22 mouse cellular contexts compared by ENCODE assay signal in the genomic region with DNA sequence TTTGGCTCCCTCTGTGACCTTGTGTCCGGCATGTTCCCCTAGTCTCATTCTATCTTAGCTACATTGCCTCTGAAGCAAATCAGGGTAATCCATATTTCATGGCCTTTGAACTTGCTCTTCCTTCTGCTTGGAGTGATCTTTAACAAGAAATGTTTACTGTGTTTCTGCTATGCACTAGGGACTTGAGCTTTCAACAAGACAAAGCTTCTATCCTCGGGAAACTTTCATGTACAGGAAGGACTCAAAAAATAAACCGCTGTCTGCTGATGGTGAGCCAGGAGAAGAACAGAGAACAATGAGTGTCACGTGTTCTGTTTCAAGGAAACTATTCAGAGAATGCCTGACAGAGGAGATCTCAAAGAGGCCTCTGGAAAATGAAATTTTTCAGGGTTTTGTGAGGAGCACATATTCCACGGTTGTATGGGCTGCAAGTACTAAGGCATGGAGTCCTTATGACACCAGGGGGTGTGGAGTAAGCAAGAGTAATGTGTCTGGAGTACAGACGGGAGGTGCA.
DNase-seq lines count a peak whose midpoint lies in the region; ATAC-seq and TF ChIP-seq lines count a peak whose summit lies in the region.
"Had no signal": no experiment of that assay in that cellular context is flagged by ENCODE, and none has a peak within 500 bp of the region (broad histone marks: within the 10 kb centered on the region; RNA-seq: fewer than 3 reads in every experiment).

No protein-coding gene starts in this region.

- peak; percentile 34 for DNase-seq in heart, postnatal 0 days (ENCODE audit: low spot score)
- no peak for DNase-seq in heart, embryonic 10.5 days (ENCODE audit: low spot score)
- DNase-seq in lung, embryonic 14.5 days = peak; percentile 35
- DNase-seq in lung, postnatal 4 days = no peak
- DNase-seq in lung, postnatal 25 days (ENCODE audit: low spot score) = peak; percentile 34
- no peak for DNase-seq in right cerebral cortex, postnatal 25 days
- DNase-seq: adrenal gland, postnatal 14 days; cerebellum, adult 2 months; cerebellum, postnatal 25 days; forebrain, postnatal 0 days; gastrocnemius, postnatal 36 days; kidney, postnatal 10 days; left cerebral cortex, postnatal 4 days; liver, postnatal 0 days; midbrain, embryonic 14.5 days; right cerebral cortex, postnatal 14 days; spleen, adult 18-20 months had no signal

- H3K4me1 ChIP-seq in heart, postnatal 0 days (ENCODE audit: control insufficient read depth, insufficient read depth) = no peaks in the 10 kb centered on the region
- H3K4me1 ChIP-seq in heart, embryonic 10.5 days = no peaks in the 10 kb centered on the region
- H3K4me1 ChIP-seq in lung, embryonic 14.5 days (ENCODE audit: insufficient read depth) = no peaks in the 10 kb centered on the region
- H3K4me1 ChIP-seq in embryonic facial prominence, embryonic 15.5 days = 0 out of 2 replicates have a peak, but pooled peaks cover 5% of the 10 kb centered on the region

- H3K36me3 ChIP-seq in heart, postnatal 0 days (replicated peaks; ENCODE audit: control insufficient read depth, insufficient read depth, low read length) = no peaks in the 10 kb centered on the region
- H3K36me3 ChIP-seq in heart, embryonic 10.5 days = no peaks in the 10 kb centered on the region
- H3K36me3 ChIP-seq in lung, embryonic 14.5 days (ENCODE audit: insufficient read depth) = no peaks in the 10 kb centered on the region
- H3K36me3 ChIP-seq in embryonic facial prominence, embryonic 15.5 days = no peaks in the 10 kb centered on the region
- H3K36me3 ChIP-seq: hindbrain, embryonic 15.5 days had no signal

- no peak overlapping the region for H3K27ac ChIP-seq in heart, postnatal 0 days (ENCODE audit: low read depth)
- H3K27ac ChIP-seq in heart, embryonic 10.5 days = no peak overlapping the region
- H3K27ac ChIP-seq in lung, embryonic 14.5 days (ENCODE audit: low read depth) = no peak overlapping the region
- H3K27ac ChIP-seq in embryonic facial prominence, embryonic 15.5 days (replicated peaks) = no peak overlapping the region; the same call in 1 of the 2 replicates
- H3K27ac ChIP-seq: hindbrain, embryonic 15.5 days had no signal

- H3K4me2 ChIP-seq in heart, postnatal 0 days (ENCODE audit: low read depth, low read length) = no peak overlapping the region
- no peak overlapping the region for H3K4me2 ChIP-seq in lung, embryonic 14.5 days
- H3K4me2 ChIP-seq in embryonic facial prominence, embryonic 15.5 days (replicated peaks) = no peak overlapping the region
- H3K4me2 ChIP-seq: heart, embryonic 11.5 days; hindbrain, embryonic 15.5 days; liver, embryonic 11.5 days had no signal

- TF ChIP-seq CTCF in heart, postnatal 0 days (IDR thresholded peaks at IDR 0.05; ENCODE audit: low read depth) = no peak
- no peak for TF ChIP-seq CTCF in lung, embryonic 14.5 days (IDR thresholded peaks at IDR 0.05; ENCODE audit: low read depth)

- no peak for TF ChIP-seq EP300 in heart, postnatal 0 days (IDR thresholded peaks at IDR 0.05; ENCODE audit: low read depth)

- WGBS in heart, postnatal 0 days = 32% methylated on average over 6 of the region's 6 CpGs
- WGBS in heart, embryonic 10.5 days = 60% methylated on average over 6 of the region's 6 CpGs
- WGBS in lung, embryonic 14.5 days = 48% methylated on average over 6 of the region's 6 CpGs
- WGBS in embryonic facial prominence, embryonic 15.5 days = 43% methylated on average over 6 of the region's 6 CpGs

- H3K9me3 ChIP-seq in heart, postnatal 0 days (replicated peaks; ENCODE audit: control insufficient read depth, low read length) = no peaks in the 10 kb centered on the region
- no peaks in the 10 kb centered on the region for H3K9me3 ChIP-seq in heart, embryonic 10.5 days
- no peaks in the 10 kb centered on the region for H3K9me3 ChIP-seq in lung, embryonic 14.5 days (ENCODE audit: low read depth, low read length)
- no peaks in the 10 kb centered on the region for H3K9me3 ChIP-seq in embryonic facial prominence, embryonic 15.5 days (replicated peaks)
- H3K9me3 ChIP-seq: hindbrain, embryonic 15.5 days had no signal

- no peak overlapping the region for H3K9ac ChIP-seq in heart, postnatal 0 days (replicated peaks; ENCODE audit: low read depth, low read length)
- no peak overlapping the region for H3K9ac ChIP-seq in lung, embryonic 14.5 days
- H3K9ac ChIP-seq in embryonic facial prominence, embryonic 15.5 days = no peak overlapping the region
- H3K9ac ChIP-seq: forebrain, postnatal 0 days; hindbrain, embryonic 15.5 days; liver, postnatal 0 days had no signal

- ATAC-seq in heart, postnatal 0 days (ENCODE audit: insufficient read depth, low read depth) = peak; percentile 39; the same call in 1 of the 2 replicates
- peak; percentile 31; the same call in 1 of the 2 replicates for ATAC-seq in lung, embryonic 14.5 days (ENCODE audit: insufficient read depth)
- ATAC-seq in embryonic facial prominence, embryonic 15.5 days (ENCODE audit: insufficient number of reproducible peaks, low FRiP score, low TSS enrichment, low read depth) = 0 out of 2 replicates have a peak, but pooled peaks have one; percentile 34
- ATAC-seq: forebrain, postnatal 0 days; intestine, embryonic 16.5 days; liver, postnatal 0 days had no signal

- no peaks in the 10 kb centered on the region for H3K27me3 ChIP-seq in heart, postnatal 0 days (ENCODE audit: control insufficient read depth, insufficient read depth, low read length)
- no peaks in the 10 kb centered on the region for H3K27me3 ChIP-seq in heart, embryonic 10.5 days (ENCODE audit: insufficient read depth, poor library complexity, severe bottlenecking)
- H3K27me3 ChIP-seq in lung, embryonic 14.5 days (ENCODE audit: insufficient read depth, low read length) = no peaks in the 10 kb centered on the region
- H3K27me3 ChIP-seq in embryonic facial prominence, embryonic 15.5 days = no peaks in the 10 kb centered on the region
- H3K27me3 ChIP-seq: hindbrain, embryonic 15.5 days had no signal

- H3K4me3 ChIP-seq in heart, postnatal 0 days (ENCODE audit: low read depth, low read length) = no peak overlapping the region
- no peak overlapping the region for H3K4me3 ChIP-seq in heart, embryonic 10.5 days
- no peak overlapping the region for H3K4me3 ChIP-seq in lung, embryonic 14.5 days (ENCODE audit: low read depth, low read length)
- H3K4me3 ChIP-seq in embryonic facial prominence, embryonic 15.5 days (replicated peaks) = no peak overlapping the region
- H3K4me3 ChIP-seq: hindbrain, embryonic 15.5 days had no signal

Comparison
In these comparisons a context has a peak if more than half of its experiments do, and no peak if none do; other contexts are left out.
1. DNase-seq: peak in heart, postnatal 0 days (single experiment), lung, embryonic 14.5 days (single experiment) and lung, postnatal 25 days (single experiment); none in heart, embryonic 10.5 days (single experiment), lung, postnatal 4 days (0 of 2) and right cerebral cortex, postnatal 25 days (single experiment).
2. Peak in every context shown above with its lines, with median percentiles within 50 percentile points of each other: ATAC-seq.